Mouse (Mus musculus) neutrophil, adult 65 days (primary cell): ENCODE measurements around the gene 4833439L19Rik. TPM values are rescaled to one million over a fixed set of nuclear protein-coding genes. Genes with fewer than 3 reads are reported as not detected.

ENCODE experiments used
- total RNA-seq: library from RNA; stranded (reverse); gene quantifications from 2 replicates; pipeline ENCODE4 v1.2.4, GENCODE M21; 2023

The 4833439L19Rik gene
- total RNA-seq: 33.0 and 41.5 TPM in 2 replicates

DNA sequence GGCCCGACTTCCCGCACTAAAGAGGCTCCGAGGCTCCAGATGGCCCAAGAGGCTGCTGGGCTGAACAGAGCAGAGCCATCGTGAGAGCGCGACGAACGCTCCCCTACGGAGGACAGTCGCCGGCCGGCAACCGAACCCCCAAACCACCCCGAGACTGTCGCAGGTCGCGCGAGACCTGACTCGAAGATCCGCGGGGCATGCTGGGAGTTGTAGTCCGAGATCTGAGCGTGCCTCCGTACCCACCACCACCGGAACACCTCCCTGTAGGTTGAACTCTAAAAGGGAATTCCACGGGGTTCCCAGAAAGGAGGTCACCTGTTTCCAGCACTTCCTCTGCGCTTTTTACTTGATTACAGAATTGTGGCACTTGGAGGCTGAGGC, at the start of gene 4833439L19Rik:
4833439L19Rik (minus strand) TSS at position 235 of the 381 bp plus-strand sequence.

DNA sequence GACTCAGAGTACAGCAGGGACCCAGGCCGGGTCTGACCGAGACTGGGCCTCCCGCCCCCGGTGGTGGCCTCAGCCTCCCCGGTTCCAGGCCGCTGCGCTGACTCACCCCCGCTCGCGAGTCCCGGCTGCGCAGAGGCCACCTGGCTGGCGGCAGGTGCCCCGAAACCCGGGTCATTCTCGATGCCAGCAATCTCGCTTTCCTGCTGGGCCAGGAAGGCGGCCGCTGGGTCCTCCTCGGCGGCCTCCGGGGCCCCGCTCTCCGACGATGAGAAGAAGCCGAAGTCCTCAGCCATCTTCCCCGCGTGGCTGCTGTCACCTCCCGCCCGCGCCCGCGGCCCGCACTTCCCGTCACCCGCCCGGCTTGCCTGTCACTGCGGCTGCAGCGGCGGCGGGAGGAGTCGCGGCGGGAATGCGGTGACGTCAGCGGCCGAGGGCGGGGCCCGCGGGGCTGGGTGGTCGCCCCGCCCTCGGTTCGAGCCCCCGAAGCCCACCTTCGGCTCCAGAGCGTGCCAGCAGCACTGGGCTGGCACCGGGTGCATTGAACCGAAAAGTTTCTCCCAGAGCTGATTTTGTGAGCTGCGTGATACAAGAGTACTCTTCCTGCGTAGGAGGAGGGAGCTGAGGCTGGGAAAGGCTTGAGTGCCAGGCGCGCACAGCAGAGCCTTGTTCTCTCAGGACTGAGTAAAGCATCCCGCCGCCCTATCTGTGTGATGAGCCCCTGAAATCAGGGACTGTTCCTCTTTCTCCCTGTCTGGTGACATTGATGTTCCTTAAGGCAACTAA, 45.9 kb upstream of the 4833439L19Rik start, which contains the start of gene Cltb:
Cltb (minus strand) TSS at position 373 of the 783 bp plus-strand sequence.

DNA sequence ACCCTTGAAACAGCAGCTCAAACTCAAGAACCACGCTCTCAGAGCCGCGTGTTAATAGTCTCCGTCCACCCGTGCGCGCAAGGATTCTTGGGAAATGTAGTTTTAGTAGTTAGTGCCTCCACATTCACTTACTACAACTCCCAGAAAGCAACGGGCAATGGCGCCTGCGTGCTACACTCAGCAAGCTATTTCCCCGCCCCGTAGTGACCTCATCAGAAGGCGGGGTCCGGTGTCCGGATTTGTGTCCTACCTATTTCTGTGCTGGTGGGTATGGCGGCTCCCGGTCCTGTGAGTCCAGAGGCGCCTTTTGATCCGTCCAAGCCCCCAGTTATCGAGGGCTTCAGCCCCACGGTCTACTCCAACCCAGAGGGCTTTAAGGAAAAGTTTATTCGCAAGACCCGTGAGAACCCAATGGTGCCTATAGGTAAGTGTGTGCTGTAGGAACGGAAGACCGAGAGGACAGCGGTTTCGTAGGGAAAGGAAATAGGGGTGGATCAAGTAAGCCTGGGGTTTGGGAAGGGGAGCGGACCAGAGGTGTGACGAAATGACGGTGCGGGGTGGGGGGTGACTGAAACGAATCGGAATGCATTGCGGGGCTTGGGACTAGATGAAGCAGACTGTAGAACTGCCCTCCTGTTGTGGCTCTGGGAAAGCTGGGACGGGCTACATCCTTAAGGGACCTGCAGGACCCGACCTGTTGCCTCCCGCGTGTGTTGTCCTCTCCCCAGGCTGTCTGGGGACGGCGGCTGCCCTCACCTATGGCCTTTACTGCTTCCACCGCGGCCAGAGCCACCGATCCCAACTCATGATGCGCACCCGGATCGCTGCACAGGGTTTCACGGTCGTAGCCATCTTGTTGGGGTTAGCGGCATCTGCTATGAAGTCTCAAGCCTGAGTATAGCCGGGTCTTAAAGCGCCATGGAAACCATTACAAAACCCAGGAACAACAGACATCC, 25.0 kb upstream of the 4833439L19Rik start, which contains the start of the genes Nop16 and Higd2a:
Nop16 (minus strand) TSS at position 95 of the 956 bp plus-strand sequence.
Higd2a (plus strand) TSS at position 212 of the 956 bp plus-strand sequence.

DNA sequence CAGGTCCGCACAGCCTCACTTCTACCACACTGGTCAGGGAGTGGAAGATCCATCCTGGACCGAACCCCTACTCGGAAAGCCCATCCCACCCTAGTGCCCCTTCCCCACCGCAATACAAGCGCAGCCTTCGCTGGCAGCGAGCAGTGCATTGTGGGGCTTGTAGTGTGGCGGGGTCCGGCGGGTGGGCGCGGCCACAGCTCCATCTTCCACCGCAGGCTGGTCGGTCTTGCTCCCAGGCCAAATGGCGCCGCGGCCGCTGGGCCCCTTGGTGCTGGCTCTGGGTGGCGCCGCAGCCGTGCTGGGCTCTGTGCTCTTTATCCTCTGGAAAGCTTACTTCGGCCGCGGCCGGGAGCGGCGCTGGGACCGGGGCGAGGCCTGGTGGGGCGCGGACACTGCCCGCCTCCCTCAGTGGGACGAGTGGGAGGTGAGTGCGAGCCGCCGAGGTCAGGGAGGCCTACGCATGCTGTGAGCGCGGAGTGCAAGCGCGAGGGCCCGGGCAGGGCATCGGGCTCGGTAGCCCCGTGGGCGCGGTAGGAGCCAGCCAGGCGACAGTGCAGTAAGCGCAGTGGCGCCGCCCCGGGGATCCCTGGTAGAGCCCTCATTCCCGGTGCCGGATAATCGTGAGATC, 9.7 kb upstream of the 4833439L19Rik start, which contains the start of gene Arl10:
Arl10 (plus strand) TSS at position 162 of the 628 bp plus-strand sequence.

DNA sequence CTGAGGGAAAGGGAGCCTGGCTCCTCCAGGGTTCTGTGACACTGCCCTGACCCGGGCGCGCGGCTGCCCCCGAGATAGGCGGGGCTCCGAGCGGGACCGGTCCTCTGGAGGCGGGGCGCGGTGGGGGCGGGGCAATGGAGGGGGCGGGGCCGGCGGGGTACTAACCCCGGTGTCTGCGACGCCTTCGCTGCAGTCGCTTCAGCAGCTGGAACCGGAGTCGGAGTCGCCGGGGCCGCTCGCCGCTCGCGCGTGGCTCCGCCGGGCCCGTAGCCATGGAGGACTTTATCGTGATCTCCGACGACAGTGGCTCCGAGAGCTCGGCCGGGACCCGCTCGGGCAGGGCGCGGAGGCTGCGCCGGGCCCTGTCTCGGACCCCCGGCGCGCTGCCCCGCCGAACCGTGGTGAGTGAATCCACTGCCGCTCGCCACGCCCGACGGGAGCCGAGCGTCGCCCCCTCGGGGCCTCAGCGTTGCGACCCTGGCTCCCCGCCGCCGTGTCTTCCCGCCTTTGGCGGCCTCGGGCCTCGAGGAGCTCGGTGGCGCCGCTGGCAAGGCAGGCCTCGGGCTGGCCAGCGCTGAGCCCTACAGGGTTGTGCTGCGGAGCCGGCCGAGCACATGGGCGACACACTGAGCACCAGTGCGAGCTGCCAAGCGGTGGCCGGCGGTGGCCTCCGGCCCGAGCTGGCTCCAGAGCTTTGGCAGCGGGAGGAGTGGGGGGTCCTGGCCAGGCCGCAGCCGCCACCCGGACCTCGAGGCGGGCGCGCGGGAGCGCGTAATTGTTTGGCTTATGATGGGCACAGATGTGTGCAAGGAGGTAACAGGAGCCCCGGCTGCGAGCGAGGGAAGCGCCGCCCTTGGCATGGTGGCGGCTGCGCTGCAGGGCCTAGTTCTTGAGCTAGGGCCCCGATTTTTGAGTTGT, 61.4 kb downstream of the 4833439L19Rik start, which contains the start of gene Simc1:
Simc1 (plus strand) TSS at position 176 of the 918 bp plus-strand sequence.

Other genes starting within 250 kb of the 4833439L19Rik start
- 0.73 and 2.3 TPM in 2 replicates for gene Cplx2, start 194.1 kb downstream of the 4833439L19Rik start, total RNA-seq
- gene Thoc3, start 96.6 kb downstream of the 4833439L19Rik start, total RNA-seq: 16.2 and 18.5 TPM in 2 replicates
- gene Simc1, start 61.7 kb downstream of the 4833439L19Rik start, total RNA-seq: 7.0 and 8.7 TPM in 2 replicates
- 2.4 and 3.3 TPM in 2 replicates for gene Arl10, start 9.6 kb upstream of the 4833439L19Rik start, total RNA-seq
- gene Nop16, start 24.7 kb upstream of the 4833439L19Rik start, total RNA-seq: 4.1 and 5.1 TPM in 2 replicates
- 51.2 and 66.0 TPM in 2 replicates for gene Higd2a, start 24.8 kb upstream of the 4833439L19Rik start, total RNA-seq
- gene Cltb, start 45.9 kb upstream of the 4833439L19Rik start, total RNA-seq: 5.9 TPM in 2 replicates
- gene Faf2, start 56.3 kb upstream of the 4833439L19Rik start, total RNA-seq: 45.8 and 53.2 TPM in 2 replicates
- gene Rnf44, start 128.5 kb upstream of the 4833439L19Rik start, total RNA-seq: 170 and 203 TPM in 2 replicates
- not detected in 2 replicates for gene Cdhr2, start 136.0 kb upstream of the 4833439L19Rik start, total RNA-seq
- not detected in 2 replicates for gene Gprin1, start 184.4 kb upstream of the 4833439L19Rik start, total RNA-seq
- not detected in 2 replicates for gene Sncb, start 201.2 kb upstream of the 4833439L19Rik start, total RNA-seq
- gene Eif4e1b, start 218.6 kb upstream of the 4833439L19Rik start, total RNA-seq: not detected in 2 replicates
- 5.8 and 5.9 TPM in 2 replicates for gene Tspan17, start 223.9 kb upstream of the 4833439L19Rik start, total RNA-seq